Mouse (Mus musculus) thymus, adult 2 months (tissue): ENCODE measurements around the gene Gast.

ENCODE experiments used
- CTCF ChIP-seq: fragments of 200-500 bp; IDR thresholded peaks from 2 replicates; pipeline ENCODE4 v1.5.1; 2012; ENCODE audit warnings: mild to moderate bottlenecking, control low read depth, low read length, moderate library complexity, borderline replicate concordance; ENCODE audit not compliant: control insufficient read depth, poor library complexity, insufficient read depth; ENCODE audit errors: extremely low read depth
- POLR2A ChIP-seq: fragments of 200-500 bp; IDR thresholded peaks from 2 replicates; pipeline ENCODE4 v1.6.1; 2012; ENCODE audit warnings: mild to moderate bottlenecking, low read length, control low read depth, moderate library complexity; ENCODE audit not compliant: control insufficient read depth, poor library complexity, insufficient read depth; ENCODE audit errors: extremely low read depth

GRCm38 (mm10) chr11:100307900-100308299 lies 26.3 kb upstream of the Gast start:
- TF ChIP-seq POLR2A (no peak), CTCF (no peak)
